Mouse (Mus musculus) kidney, adult 9 months (tissue): ENCODE measurements around the gene Pglyrp4.
"Not testable (repeated sequence)": the region's sequence is repeated elsewhere in the genome, so short reads cannot be mapped to it uniquely, and the experiment has no call there.

Source experiments
- DNase-seq: peaks from one replicate; pipeline ENCODE4 v3.0.0; 2022

The Pglyrp4 gene

GRCm38 (mm10) chr3:90726606-90727005, at the start of gene Pglyrp4:
Gene Pglyrp4 (plus strand): TSS chr3:90726906.
- no peak for DNase-seq

GRCm38 (mm10) chr3:90678656-90679055, 48.0 kb upstream of the Pglyrp4 start:
- DNase-seq: no peak

- no peak for DNase-seq
Observed at GRCm38 (mm10) chr3:90683929-90684328, 42.8 kb upstream of the Pglyrp4 start.

GRCm38 (mm10) chr3:90686835-90687234, 39.9 kb upstream of the Pglyrp4 start:
- DNase-seq: no peak

GRCm38 (mm10) chr3:90693496-90693895, 33.2 kb upstream of the Pglyrp4 start:
- DNase-seq: no peak

- DNase-seq: no peak
Observed at GRCm38 (mm10) chr3:90695613-90696012, 31.1 kb upstream of the Pglyrp4 start, which contains the start of gene S100a9. Gene S100a9 (minus strand): TSS chr3:90695721.

- no peak for DNase-seq
Observed at GRCm38 (mm10) chr3:90702244-90702643, 24.5 kb upstream of the Pglyrp4 start.

- peak; percentile 31 for DNase-seq
Observed at GRCm38 (mm10) chr3:90708523-90709202, 18.0 kb upstream of the Pglyrp4 start.

GRCm38 (mm10) chr3:90709591-90710460, 16.9 kb upstream of the Pglyrp4 start:
- peak; percentile 88 for DNase-seq

- DNase-seq: no peak
Observed at GRCm38 (mm10) chr3:90749658-90750057, 23.0 kb downstream of the Pglyrp4 start.

- DNase-seq: not testable (repeated sequence)
Observed at GRCm38 (mm10) chr3:90777776-90778175, 51.1 kb downstream of the Pglyrp4 start, which contains the start of gene Gm5849. Gene Gm5849 (minus strand): TSS chr3:90777876.
